Mouse (Mus musculus): ENCODE data around the gene Lancl1.

The Lancl1 gene

GRCm38 (mm10) chr1:67017101-67017870, 21.4 kb downstream of the Lancl1 start:
- DNase-seq (ENCODE audit: low spot score in 2 of 2) = no peak

- DNase-seq (ENCODE audit: low spot score in 2 of 2) = no peak
Measured at GRCm38 (mm10) chr1:67014205-67014604, 24.5 kb downstream of the Lancl1 start.

- DNase-seq (ENCODE audit: low spot score in 2 of 2) = no peak
Measured at GRCm38 (mm10) chr1:67010520-67010919, 28.2 kb downstream of the Lancl1 start.

GRCm38 (mm10) chr1:67003699-67004098, 35.0 kb downstream of the Lancl1 start:
- DNase-seq (ENCODE audit: low spot score in 2 of 2) = no peak

- no peak for DNase-seq (ENCODE audit: low spot score in 2 of 2)
Measured at GRCm38 (mm10) chr1:67002226-67002625, 36.4 kb downstream of the Lancl1 start.

GRCm38 (mm10) chr1:67001367-67001766, 37.3 kb downstream of the Lancl1 start:
- DNase-seq (ENCODE audit: low spot score in 2 of 2) = no peak

GRCm38 (mm10) chr1:67000484-67000883, 38.2 kb downstream of the Lancl1 start:
- DNase-seq (ENCODE audit: low spot score in 2 of 2) = no peak

GRCm38 (mm10) chr1:66998601-66999000, 40.1 kb downstream of the Lancl1 start:
- DNase-seq (ENCODE audit: low spot score in 2 of 2) = no peak

GRCm38 (mm10) chr1:66998188-66998587, 40.5 kb downstream of the Lancl1 start:
- DNase-seq (ENCODE audit: low spot score in 2 of 2) = no peak

GRCm38 (mm10) chr1:66996819-66997218, 41.9 kb downstream of the Lancl1 start:
- no peak for DNase-seq (ENCODE audit: low spot score in 2 of 2)

GRCm38 (mm10) chr1:66992764-66993163, 45.9 kb downstream of the Lancl1 start:
- no peak for DNase-seq (ENCODE audit: low spot score in 2 of 2)

GRCm38 (mm10) chr1:66987558-66988190, 51.0 kb downstream of the Lancl1 start:
- no peak for DNase-seq (ENCODE audit: low spot score in 2 of 2)

GRCm38 (mm10) chr1:66985906-66986305, 52.8 kb downstream of the Lancl1 start:
- DNase-seq (ENCODE audit: low spot score in 2 of 2) = no peak

GRCm38 (mm10) chr1:66985129-66985698, 53.5 kb downstream of the Lancl1 start:
- no peak for DNase-seq (ENCODE audit: low spot score in 2 of 2)

GRCm38 (mm10) chr1:66980129-66980528, 58.5 kb downstream of the Lancl1 start:
- DNase-seq (ENCODE audit: low spot score in 2 of 2) = no peak

- no peak for DNase-seq (ENCODE audit: low spot score in 2 of 2)
Measured at GRCm38 (mm10) chr1:66975456-66975855, 63.2 kb downstream of the Lancl1 start.

GRCm38 (mm10) chr1:66964857-66965256, 73.8 kb downstream of the Lancl1 start:
- DNase-seq (ENCODE audit: low spot score in 2 of 2) = no peak

- no peak for DNase-seq (ENCODE audit: low spot score in 2 of 2)
Measured at GRCm38 (mm10) chr1:66960536-66961243, 78.0 kb downstream of the Lancl1 start.

GRCm38 (mm10) chr1:66957361-66957760, 81.3 kb downstream of the Lancl1 start:
- DNase-seq (ENCODE audit: low spot score in 2 of 2) = no peak

GRCm38 (mm10) chr1:66951086-66951485, 87.6 kb downstream of the Lancl1 start:
- DNase-seq (ENCODE audit: low spot score in 2 of 2) = no peak

Measured in urinary bladder, adult 18-20 months (tissue).